Mouse (Mus musculus): Measurements from ENCODE around the gene Derl3. TPM values are rescaled to one million over a fixed set of nuclear protein-coding genes. Genes with fewer than 3 reads are reported as not detected.

Gene Derl3
- polyA plus RNA-seq, 2 experiments, result 3.0 to 6.7 TPM

DNA sequence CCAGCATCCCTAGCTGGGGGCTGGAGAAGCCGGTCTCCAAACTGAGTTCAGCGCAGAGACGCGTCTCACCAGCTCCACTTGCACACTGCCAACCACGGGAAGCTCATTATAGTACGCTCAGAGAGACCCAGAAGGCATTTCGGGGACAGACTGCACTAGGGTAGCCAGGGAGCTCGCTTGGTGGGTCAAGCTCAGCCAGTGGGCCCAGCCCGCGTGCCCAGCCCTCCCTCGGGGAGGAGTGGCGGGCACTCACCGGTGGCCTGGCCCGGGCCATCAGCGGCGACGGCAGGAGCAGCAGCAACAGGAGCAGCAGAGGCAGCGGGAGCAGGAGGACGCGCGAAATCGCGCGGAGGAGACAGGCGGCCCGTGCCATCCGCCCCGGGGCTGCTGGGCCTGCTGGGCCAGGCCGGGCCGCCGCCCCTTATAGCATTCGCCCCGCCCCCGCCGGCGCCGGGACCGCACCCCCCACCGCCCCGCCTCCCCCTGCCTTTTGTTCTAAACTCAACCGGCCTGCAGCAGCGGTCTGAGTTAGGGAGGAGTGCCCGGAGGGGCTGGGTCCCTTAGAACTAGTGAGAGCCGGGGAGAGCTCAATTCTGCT is 39.0 kb downstream of the Derl3 start:
- TF ChIP-seq POLR2A (IDR thresholded peaks at IDR 0.05; ENCODE audit: borderline replicate concordance, extremely low read depth, insufficient read depth, insufficient read length), result peak; percentile 83; the same call in 1 of the 2 replicates
- peaks cover 36% of the 10 kb centered on the region for H3K4me1 ChIP-seq (ENCODE audit: control insufficient read depth, insufficient read depth, low read length)
- no peaks in the 10 kb centered on the region for H3K9me3 ChIP-seq (ENCODE audit: control insufficient read depth, low read length)
- H3K27me3 ChIP-seq (ENCODE audit: control insufficient read depth, insufficient read depth, low read length), result peaks cover 15% of the 10 kb centered on the region
- DNase-seq (ENCODE audit: low spot score), result peak; percentile 73
- whole genome bisulfite sequencing, result under 1% methylated on average over 17 of the region's 44 CpGs
- peaks cover 13% of the 10 kb centered on the region for H3K36me3 ChIP-seq (ENCODE audit: control insufficient read depth, insufficient read depth, low read length)
- H3K27ac ChIP-seq (replicated peaks; ENCODE audit: low read depth, low read length), result peak overlapping the region; percentile 79
- peak overlapping the region; percentile 74 for H3K4me3 ChIP-seq (replicated peaks; ENCODE audit: low read length)
- H3K9ac ChIP-seq (ENCODE audit: low read depth, low read length, severe bottlenecking), result peak overlapping the region; percentile 94
- ATAC-seq (ENCODE audit: low FRiP score, low read depth), result peak; percentile 81
- H3K4me2 ChIP-seq (replicated peaks; ENCODE audit: low read depth, low read length, severe bottlenecking), result peak overlapping the region; percentile 91

DNA sequence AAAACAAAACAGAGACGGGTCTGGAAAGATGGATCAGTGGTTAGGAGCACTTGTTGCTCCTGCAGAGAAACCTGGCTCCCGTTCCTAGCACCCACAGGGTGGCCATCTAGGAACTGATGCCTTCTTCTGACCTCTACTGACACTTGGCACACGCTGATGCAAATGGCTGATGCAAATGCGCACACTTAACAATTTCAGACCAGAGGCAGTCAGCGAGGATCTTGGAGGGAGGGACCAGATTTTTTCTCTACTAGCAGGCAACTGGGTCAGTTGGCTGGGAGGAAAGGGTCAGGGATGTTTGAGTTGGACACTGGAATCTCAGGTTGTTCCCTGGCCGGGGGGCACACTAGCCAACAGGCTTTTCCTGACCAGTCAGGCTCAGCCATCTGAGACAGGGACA is 39.7 kb downstream of the Derl3 start, which contains the start of gene Chchd10:
Gene Chchd10, plus strand, starts transcription at position 240 of the 400 bp plus-strand sequence.
- Histone ChIP-seq H3K9me3 (ENCODE audit: control insufficient read depth, low read length) (no peaks in the 10 kb centered on the region), H3K27ac (replicated peaks; ENCODE audit: low read depth, low read length) (peak within 1 kb of the TSS; percentile 79), H3K4me1 (ENCODE audit: control insufficient read depth, insufficient read depth, low read length) (peaks cover 36% of the 10 kb centered on the region), H3K36me3 (ENCODE audit: control insufficient read depth, insufficient read depth, low read length) (peaks cover 6% of the 10 kb centered on the region), H3K4me2 (replicated peaks; ENCODE audit: low read depth, low read length, severe bottlenecking) (peak within 1 kb of the TSS; percentile 91), H3K27me3 (ENCODE audit: control insufficient read depth, insufficient read depth, low read length) (peaks cover 21% of the 10 kb centered on the region), H3K4me3 (replicated peaks; ENCODE audit: low read length) (peak within 1 kb of the TSS; percentile 74), H3K9ac (ENCODE audit: low read depth, low read length, severe bottlenecking) (peak within 1 kb of the TSS; percentile 94)
- ATAC-seq (ENCODE audit: low FRiP score, low read depth), result no peak
- no peak for TF ChIP-seq POLR2A (IDR thresholded peaks at IDR 0.05; ENCODE audit: borderline replicate concordance, extremely low read depth, insufficient read depth, insufficient read length)
- no peak for DNase-seq (ENCODE audit: low spot score)
- 41% methylated on average over 6 of the region's 6 CpGs for WGBS

DNA sequence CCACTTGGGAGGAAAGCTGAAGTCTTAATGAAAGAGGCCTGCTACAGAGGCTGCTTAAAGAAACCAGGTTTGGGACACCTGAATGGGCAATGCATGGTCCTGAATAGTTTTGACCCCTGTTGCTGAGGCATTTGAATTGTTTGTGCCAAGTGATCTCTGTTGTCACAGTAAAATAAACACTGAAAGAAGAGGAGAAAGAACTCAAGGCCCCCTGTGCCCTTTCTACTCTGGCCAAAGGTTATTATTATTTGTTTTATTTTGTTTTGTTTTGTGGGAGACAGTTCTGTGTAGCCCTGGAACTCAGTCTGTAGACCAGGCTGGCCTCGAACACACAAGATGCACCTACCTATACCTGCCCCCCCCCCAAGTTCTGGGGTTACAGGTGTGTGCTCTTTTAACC is 41.8 kb downstream of the Derl3 start:
- TF ChIP-seq POLR2A (IDR thresholded peaks at IDR 0.05; ENCODE audit: borderline replicate concordance, extremely low read depth, insufficient read depth, insufficient read length), result no peak
- Histone ChIP-seq H3K4me3 (replicated peaks; ENCODE audit: low read length) (peak overlapping the region; percentile 48), H3K9me3 (ENCODE audit: control insufficient read depth, low read length) (no peaks in the 10 kb centered on the region), H3K9ac (ENCODE audit: low read depth, low read length, severe bottlenecking) (no peak overlapping the region), H3K4me2 (replicated peaks; ENCODE audit: low read depth, low read length, severe bottlenecking) (peak overlapping the region; percentile 87; the same call in 1 of the 2 replicates), H3K4me1 (ENCODE audit: control insufficient read depth, insufficient read depth, low read length) (peaks cover 31% of the 10 kb centered on the region), H3K27me3 (ENCODE audit: control insufficient read depth, insufficient read depth, low read length) (peaks cover 21% of the 10 kb centered on the region), H3K36me3 (ENCODE audit: control insufficient read depth, insufficient read depth, low read length) (no peaks in the 10 kb centered on the region), H3K27ac (replicated peaks; ENCODE audit: low read depth, low read length) (no peak overlapping the region)
- DNase-seq (ENCODE audit: low spot score), result no peak
- no peak for ATAC-seq (ENCODE audit: low FRiP score, low read depth)
- WGBS, result 95% methylated on average over 1 of the region's 1 CpGs

DNA sequence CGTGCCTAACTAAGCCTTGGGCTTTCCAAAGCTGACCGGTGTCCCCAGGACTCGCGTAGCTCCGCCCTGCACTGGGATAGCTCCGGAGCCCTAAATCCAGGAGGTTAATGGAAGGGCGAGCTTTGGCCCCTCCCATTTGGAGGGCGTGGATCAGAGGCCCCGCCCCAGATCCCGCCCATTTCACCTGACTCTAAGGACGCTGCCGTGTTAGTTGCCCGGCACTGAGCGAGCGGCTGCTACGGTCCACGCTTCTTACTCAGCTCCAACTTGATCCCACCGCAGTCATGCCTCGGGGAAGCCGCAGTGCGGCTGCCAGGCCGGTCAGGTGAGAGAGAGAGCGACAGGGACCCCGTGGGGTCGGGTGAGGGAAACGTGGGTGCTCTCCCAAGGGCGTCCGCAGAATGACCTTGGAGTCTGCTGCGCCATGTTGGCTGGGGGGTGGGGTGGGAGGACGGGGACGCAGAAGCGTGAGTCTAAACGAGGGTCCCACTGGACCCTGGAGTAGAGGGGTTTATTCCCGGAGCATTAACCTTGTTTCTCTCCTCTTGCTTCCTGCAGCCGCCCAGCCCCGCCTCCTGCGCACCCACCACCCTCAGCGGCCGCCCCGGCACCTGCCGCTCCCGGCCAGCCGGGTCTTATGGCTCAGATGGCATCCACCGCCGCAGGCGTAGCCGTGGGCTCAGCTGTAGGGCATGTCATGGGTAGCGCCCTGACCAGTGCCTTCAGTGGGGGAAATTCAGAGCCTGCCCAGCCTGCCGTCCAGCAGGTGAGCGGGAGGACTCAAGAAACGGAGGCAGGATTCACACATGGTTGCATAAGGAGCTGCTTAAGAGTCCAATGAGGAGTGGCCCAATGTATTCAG is 42.7 kb downstream of the Derl3 start, which contains the start of gene Mmp11:
Gene Mmp11, minus strand, starts transcription at position 817 of the 862 bp plus-strand sequence.
- H3K9me3 ChIP-seq (ENCODE audit: control insufficient read depth, low read length), result no peaks in the 10 kb centered on the region
- WGBS, result 2% methylated on average over 47 of the region's 51 CpGs
- no peaks in the 10 kb centered on the region for H3K36me3 ChIP-seq (ENCODE audit: control insufficient read depth, insufficient read depth, low read length)
- H3K4me3 ChIP-seq (replicated peaks; ENCODE audit: low read length), result peak within 1 kb of the TSS; percentile 48
- H3K4me1 ChIP-seq (ENCODE audit: control insufficient read depth, insufficient read depth, low read length), result peaks cover 22% of the 10 kb centered on the region
- peak within 1 kb of the TSS; percentile 34 for H3K9ac ChIP-seq (ENCODE audit: low read depth, low read length, severe bottlenecking)
- peaks cover 21% of the 10 kb centered on the region for H3K27me3 ChIP-seq (ENCODE audit: control insufficient read depth, insufficient read depth, low read length)
- H3K27ac ChIP-seq (replicated peaks; ENCODE audit: low read depth, low read length), result no peak within 1 kb of the TSS
- TF ChIP-seq POLR2A (IDR thresholded peaks at IDR 0.05; ENCODE audit: borderline replicate concordance, extremely low read depth, insufficient read depth, insufficient read length), result no peak
- peak; percentile 20; the same call in 1 of the 2 replicates for ATAC-seq (ENCODE audit: low FRiP score, low read depth)
- peak; percentile 75 for DNase-seq (ENCODE audit: low spot score)
- H3K4me2 ChIP-seq (replicated peaks; ENCODE audit: low read depth, low read length, severe bottlenecking), result peak within 1 kb of the TSS; percentile 87

DNA sequence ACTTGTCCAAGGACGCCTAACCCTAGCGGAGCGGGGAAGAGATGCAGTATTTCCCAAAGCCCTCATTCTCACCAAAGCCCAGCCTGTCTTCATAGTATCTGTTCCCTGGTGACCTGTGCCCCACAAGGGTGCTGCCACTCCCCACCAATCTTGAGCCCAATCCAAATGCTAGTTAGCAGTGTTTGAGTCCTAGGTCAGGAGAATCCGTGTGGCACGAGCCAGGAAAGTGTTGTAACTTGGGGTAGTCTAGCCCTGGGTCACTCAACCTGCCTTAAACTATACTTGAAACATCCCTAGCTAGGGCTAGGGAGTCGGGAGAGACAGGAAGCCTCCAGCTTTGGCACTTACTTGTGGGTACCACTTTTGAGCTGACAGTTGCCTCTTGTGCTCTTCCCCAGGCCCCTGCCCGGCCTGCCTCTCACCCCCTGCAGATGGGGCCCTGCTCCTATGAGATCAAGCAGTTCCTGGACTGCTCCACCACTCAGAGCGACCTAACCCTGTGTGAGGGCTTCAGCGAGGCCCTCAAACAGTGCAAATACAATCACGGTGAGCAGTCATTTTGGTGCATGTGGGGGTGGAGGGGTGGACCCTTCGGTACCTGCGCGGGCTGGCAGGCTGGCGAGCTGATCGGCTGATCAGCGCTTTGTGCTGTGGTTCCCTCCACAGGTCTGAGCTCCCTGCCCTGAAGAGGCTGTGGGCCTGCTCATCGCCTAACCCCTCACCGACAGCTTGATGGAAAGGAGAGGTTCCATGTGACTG is 43.9 kb downstream of the Derl3 start:
- H3K4me2 ChIP-seq (replicated peaks; ENCODE audit: low read depth, low read length, severe bottlenecking), result no peak overlapping the region
- no peak for TF ChIP-seq POLR2A (IDR thresholded peaks at IDR 0.05; ENCODE audit: borderline replicate concordance, extremely low read depth, insufficient read depth, insufficient read length)
- H3K4me1 ChIP-seq (ENCODE audit: control insufficient read depth, insufficient read depth, low read length), result peaks cover 11% of the 10 kb centered on the region
- DNase-seq (ENCODE audit: low spot score) (no peak), ATAC-seq (ENCODE audit: low FRiP score, low read depth) (no peak)
- H3K9me3 ChIP-seq (ENCODE audit: control insufficient read depth, low read length), result no peaks in the 10 kb centered on the region
- no peak overlapping the region for H3K9ac ChIP-seq (ENCODE audit: low read depth, low read length, severe bottlenecking)
- no peak overlapping the region for H3K4me3 ChIP-seq (replicated peaks; ENCODE audit: low read length)
- H3K27me3 ChIP-seq (ENCODE audit: control insufficient read depth, insufficient read depth, low read length), result peaks cover 21% of the 10 kb centered on the region
- H3K27ac ChIP-seq (replicated peaks; ENCODE audit: low read depth, low read length), result no peak overlapping the region
- no peaks in the 10 kb centered on the region for H3K36me3 ChIP-seq (ENCODE audit: control insufficient read depth, insufficient read depth, low read length)
- WGBS, result 42% methylated on average over 18 of the region's 18 CpGs
